27 mouse cellular contexts compared by ENCODE assay signal in genomic region chr13:28878692-28879091, GRCm38 (mm10).
DNase-seq lines count a peak whose midpoint lies in the region; ATAC-seq and TF ChIP-seq lines count a peak whose summit lies in the region.
"Had no signal": no experiment of that assay in that cellular context is flagged by ENCODE, and none has a peak within 500 bp of the region (broad histone marks: within the 10 kb centered on the region; RNA-seq: fewer than 3 reads in every experiment).

No protein-coding gene starts in this region.

- DNase-seq in kidney, adult 11 months, result no peak
- peak; percentile 58 for DNase-seq in ovary, postnatal 36 days (ENCODE audit: low spot score)
- no peak for DNase-seq in ovary, postnatal 10 days (ENCODE audit: low spot score)
- DNase-seq in stomach, postnatal 0 days (ENCODE audit: low spot score), result no peak
- DNase-seq: adrenal gland, postnatal 36 days; B cell, adult 2 months; cerebellum, adult 9-10 months; gastrocnemius, postnatal 25 days; heart, adult 2 months; heart, postnatal 36 days; kidney, adult 9 months; liver; lung, postnatal 36 days had no signal

- H3K4me2 ChIP-seq in kidney, embryonic 14.5 days (replicated peaks; ENCODE audit: low read depth, low read length), result no peak overlapping the region
- H3K4me2 ChIP-seq in midbrain, embryonic 12.5 days (replicated peaks), result peak overlapping the region; percentile 79; the same call in 1 of the 2 replicates
- no peak overlapping the region for H3K4me2 ChIP-seq in midbrain, embryonic 16.5 days (ENCODE audit: low read length)
- H3K4me2 ChIP-seq in stomach, postnatal 0 days (replicated peaks; ENCODE audit: low read depth), result no peak overlapping the region
- H3K4me2 ChIP-seq: embryonic facial prominence, embryonic 15.5 days; heart, embryonic 15.5 days; hindbrain, embryonic 14.5 days; liver, embryonic 15.5 days; lung, embryonic 15.5 days had no signal

- no peaks in the 10 kb centered on the region for H3K36me3 ChIP-seq in kidney, embryonic 14.5 days (ENCODE audit: control insufficient read depth, insufficient read depth, low read length)
- peaks cover 15% of the 10 kb centered on the region for H3K36me3 ChIP-seq in midbrain, embryonic 12.5 days
- H3K36me3 ChIP-seq in midbrain, embryonic 16.5 days (ENCODE audit: control insufficient read depth, insufficient read depth, low read length), result no peaks in the 10 kb centered on the region
- H3K36me3 ChIP-seq in stomach, postnatal 0 days (ENCODE audit: control insufficient read depth, insufficient read depth, low read length), result no peaks in the 10 kb centered on the region
- H3K36me3 ChIP-seq: embryonic facial prominence, embryonic 15.5 days; G1E; heart, embryonic 15.5 days; liver, embryonic 15.5 days; lung, embryonic 15.5 days had no signal

- no peaks in the 10 kb centered on the region for H3K9me3 ChIP-seq in kidney, embryonic 14.5 days (ENCODE audit: control insufficient read depth, low read length)
- no peaks in the 10 kb centered on the region for H3K9me3 ChIP-seq in midbrain, embryonic 12.5 days
- H3K9me3 ChIP-seq in midbrain, embryonic 16.5 days (replicated peaks; ENCODE audit: control insufficient read depth, low read length, poor library complexity, severe bottlenecking), result no peaks in the 10 kb centered on the region
- no peaks in the 10 kb centered on the region for H3K9me3 ChIP-seq in stomach, postnatal 0 days (ENCODE audit: control insufficient read depth, low read length)
- H3K9me3 ChIP-seq: embryonic facial prominence, embryonic 15.5 days; G1E; heart, embryonic 15.5 days; liver, embryonic 15.5 days; lung, embryonic 15.5 days had no signal

- H3K4me1 ChIP-seq in kidney, embryonic 14.5 days (ENCODE audit: control insufficient read depth, insufficient read depth, low read length), result peaks cover 10% of the 10 kb centered on the region; the same call in 1 of the 2 replicates
- H3K4me1 ChIP-seq in midbrain, embryonic 12.5 days, result peaks cover 61% of the 10 kb centered on the region
- H3K4me1 ChIP-seq in midbrain, embryonic 16.5 days (ENCODE audit: control insufficient read depth, insufficient read depth, low read length), result peaks cover 19% of the 10 kb centered on the region
- H3K4me1 ChIP-seq in stomach, postnatal 0 days (replicated peaks; ENCODE audit: control insufficient read depth, insufficient read depth), result 0 out of 2 replicates have a peak, but pooled peaks cover 2% of the 10 kb centered on the region
- H3K4me1 ChIP-seq: liver, embryonic 15.5 days had no signal

- 37% methylated on average over 3 of the region's 3 CpGs for WGBS in kidney, embryonic 14.5 days
- 84% methylated on average over 3 of the region's 3 CpGs for WGBS in midbrain, embryonic 12.5 days
- WGBS in midbrain, embryonic 16.5 days, result 83% methylated on average over 3 of the region's 3 CpGs
- WGBS in stomach, postnatal 0 days, result 69% methylated on average over 3 of the region's 3 CpGs

- H3K9ac ChIP-seq in kidney, embryonic 14.5 days (ENCODE audit: low read depth, low read length), result no peak overlapping the region
- H3K9ac ChIP-seq in midbrain, embryonic 12.5 days (replicated peaks), result no peak overlapping the region; the same call in 1 of the 2 replicates
- H3K9ac ChIP-seq in midbrain, embryonic 16.5 days (ENCODE audit: low read depth, low read length), result no peak overlapping the region
- H3K9ac ChIP-seq in stomach, postnatal 0 days (ENCODE audit: low read length), result no peak overlapping the region
- H3K9ac ChIP-seq: embryonic facial prominence, embryonic 15.5 days; heart, embryonic 15.5 days; hindbrain, embryonic 14.5 days; liver, embryonic 15.5 days; lung, embryonic 15.5 days had no signal

- no peak for TF ChIP-seq EP300 in stomach, postnatal 0 days (optimal IDR thresholded peaks at IDR 0.05)

- no peak overlapping the region for H3K27ac ChIP-seq in kidney, embryonic 14.5 days (ENCODE audit: low read depth, low read length)
- no peak overlapping the region for H3K27ac ChIP-seq in midbrain, embryonic 12.5 days (replicated peaks)
- H3K27ac ChIP-seq in midbrain, embryonic 16.5 days (ENCODE audit: low read length), result no peak overlapping the region
- no peak overlapping the region for H3K27ac ChIP-seq in stomach, postnatal 0 days (replicated peaks)
- H3K27ac ChIP-seq: embryonic facial prominence, embryonic 15.5 days; heart, adult 2 months; heart, embryonic 15.5 days; hindbrain, embryonic 14.5 days; left cerebral cortex, adult 2 months; liver, embryonic 15.5 days; lung, embryonic 15.5 days had no signal

- peak; percentile 28; the same call in 1 of the 2 replicates for ATAC-seq in kidney, embryonic 14.5 days (ENCODE audit: low FRiP score, low TSS enrichment)
- no peak for ATAC-seq in midbrain, embryonic 12.5 days (ENCODE audit: low FRiP score, low read depth)
- ATAC-seq in midbrain, embryonic 16.5 days, result no peak
- peak; percentile 43 for ATAC-seq in megakaryocyte progenitor cell, adult 5-6 weeks (replicated peaks; ENCODE audit: poor library complexity)
- no peak for ATAC-seq in stomach, postnatal 0 days (ENCODE audit: low FRiP score, low TSS enrichment)
- ATAC-seq: inflammation-experienced regulatory T-cells, adult 6 months; Patski had no signal

- no peak for TF ChIP-seq CTCF in stomach, postnatal 0 days (IDR thresholded peaks at IDR 0.05; ENCODE audit: low read depth)

- H3K27me3 ChIP-seq in kidney, embryonic 14.5 days (ENCODE audit: control insufficient read depth, insufficient read depth, low read length), result no peaks in the 10 kb centered on the region
- no peaks in the 10 kb centered on the region for H3K27me3 ChIP-seq in midbrain, embryonic 12.5 days
- H3K27me3 ChIP-seq in midbrain, embryonic 16.5 days (ENCODE audit: control insufficient read depth, insufficient read depth, low read depth, low read length), result no peaks in the 10 kb centered on the region
- no peaks in the 10 kb centered on the region for H3K27me3 ChIP-seq in stomach, postnatal 0 days (ENCODE audit: control insufficient read depth, insufficient read depth, low read length)
- H3K27me3 ChIP-seq: CH12.LX; embryonic facial prominence, embryonic 15.5 days; heart, embryonic 15.5 days; lung, embryonic 15.5 days; Patski had no signal

- H3K4me3 ChIP-seq in kidney, embryonic 14.5 days (ENCODE audit: low read length), result no peak overlapping the region
- H3K4me3 ChIP-seq in midbrain, embryonic 12.5 days, result no peak overlapping the region
- H3K4me3 ChIP-seq in midbrain, embryonic 16.5 days (ENCODE audit: low read depth, low read length), result no peak overlapping the region
- H3K4me3 ChIP-seq in stomach, postnatal 0 days (ENCODE audit: low read depth, low read length), result no peak overlapping the region
- H3K4me3 ChIP-seq: embryonic facial prominence, embryonic 15.5 days; heart, adult 2 months; heart, embryonic 15.5 days; left cerebral cortex, adult 2 months; liver, embryonic 15.5 days; lung, embryonic 15.5 days had no signal

Comparison
In these comparisons a context has a peak if more than half of its experiments do, and no peak if none do; other contexts are left out.
1. ATAC-seq: peak in kidney, embryonic 14.5 days (single experiment) and megakaryocyte progenitor cell, adult 5-6 weeks (single experiment); none in midbrain, embryonic 12.5 days (single experiment), midbrain, embryonic 16.5 days (single experiment) and stomach, postnatal 0 days (single experiment).